Mouse (Mus musculus) embryo, embryonic 10 days (tissue): ENCODE results near the gene Klra8.
"Not testable (repeated sequence)": the region's sequence is repeated elsewhere in the genome, so short reads cannot be mapped to it uniquely, and the experiment has no call there.

Source experiments
- DNase-seq: peaks from one replicate; pipeline ENCODE4 v3.0.0-alpha.2; 2015; ENCODE audit warnings: low spot score

Klra8 gene

DNA sequence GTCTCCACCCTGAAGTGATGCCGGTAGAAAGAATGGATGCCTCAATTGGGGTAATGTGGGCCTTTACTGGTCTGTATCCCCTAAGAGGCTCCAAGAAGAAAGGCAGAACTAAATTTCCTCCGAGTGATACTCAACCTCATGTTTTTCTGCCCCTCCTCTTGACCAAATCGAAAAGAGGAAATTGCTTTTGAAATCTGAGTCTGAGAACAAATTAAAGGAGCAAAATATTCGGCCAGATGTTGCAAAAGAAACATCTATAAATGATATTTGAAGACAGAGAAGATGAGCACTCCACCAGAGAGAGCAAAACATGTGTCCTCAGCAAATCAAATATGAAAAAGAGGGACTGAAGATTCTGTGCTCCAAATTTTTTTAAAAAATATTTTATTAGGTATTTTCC lies at the start of gene Klra8:
Gene Klra8 (minus strand): TSS at position 101 of the 400 bp plus-strand sequence.
- DNase-seq: not testable (repeated sequence)

DNA sequence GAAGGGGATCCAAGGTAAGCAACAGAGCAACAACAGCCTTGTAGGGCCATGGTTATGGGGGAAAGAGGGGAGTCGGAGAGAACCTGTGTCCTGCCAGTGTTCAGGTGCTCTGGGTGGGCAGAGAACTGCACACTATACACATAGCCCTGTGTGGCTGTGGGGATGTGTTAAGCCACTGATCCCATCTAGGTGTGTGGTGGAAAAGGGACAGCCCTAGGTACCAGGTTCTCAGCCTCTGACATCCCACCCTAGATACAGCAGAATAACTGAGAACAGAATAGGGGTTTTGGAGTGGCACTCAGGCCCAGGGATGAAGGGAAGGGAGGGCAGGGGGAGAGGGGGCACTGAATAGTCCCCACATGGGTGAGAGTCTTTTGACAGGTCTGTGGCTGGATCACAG lies 19.2 kb downstream of the Klra8 start:
- DNase-seq: no peak

DNA sequence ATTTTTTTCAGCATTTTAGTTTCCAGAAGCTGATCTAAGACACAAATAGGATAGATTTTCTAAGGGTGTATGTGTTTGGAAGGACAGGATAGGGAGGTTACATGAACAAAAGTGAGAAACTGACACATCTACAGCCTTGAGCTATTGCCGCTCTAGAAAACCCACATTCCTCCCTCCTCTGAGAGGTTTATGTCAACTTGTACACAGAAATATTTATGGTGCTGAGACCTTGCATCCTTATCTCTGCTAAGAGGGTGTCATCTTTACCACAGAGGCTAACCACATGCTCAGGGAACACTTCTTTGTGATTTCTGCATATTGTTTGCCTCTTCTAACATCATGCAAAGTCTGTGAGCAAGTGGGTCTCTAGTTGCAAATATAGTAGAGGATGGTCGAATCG lies 27.0 kb downstream of the Klra8 start:
- not testable (repeated sequence) for DNase-seq

DNA sequence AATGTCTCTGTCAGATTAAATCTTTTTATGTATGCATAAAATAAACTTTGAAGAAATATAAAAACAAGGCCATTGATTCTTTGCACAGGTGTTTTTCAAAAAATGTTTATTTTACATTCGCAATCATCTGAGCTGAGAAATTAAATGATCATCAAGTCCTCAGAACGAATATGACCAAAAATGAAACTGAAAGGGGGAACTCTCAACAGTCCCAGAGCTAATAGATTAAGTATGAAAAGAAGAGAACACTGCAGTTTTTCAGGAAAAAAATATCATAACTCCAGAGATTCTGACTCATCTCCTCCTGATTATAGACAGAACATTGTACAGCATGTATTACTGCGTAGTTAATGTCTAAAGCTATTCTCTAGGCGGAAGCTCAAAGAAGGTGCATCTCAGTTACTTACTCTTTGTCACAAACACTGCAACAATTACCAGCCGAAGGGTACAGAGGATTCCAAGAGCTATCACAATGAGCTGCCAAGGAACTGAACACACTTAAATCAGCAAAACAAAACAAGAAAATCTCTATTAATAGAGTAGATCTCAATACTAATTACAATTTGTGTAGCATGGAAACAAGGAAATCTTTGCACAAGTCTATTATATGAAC lies 37.3 kb downstream of the Klra8 start:
- DNase-seq: no peak

DNA sequence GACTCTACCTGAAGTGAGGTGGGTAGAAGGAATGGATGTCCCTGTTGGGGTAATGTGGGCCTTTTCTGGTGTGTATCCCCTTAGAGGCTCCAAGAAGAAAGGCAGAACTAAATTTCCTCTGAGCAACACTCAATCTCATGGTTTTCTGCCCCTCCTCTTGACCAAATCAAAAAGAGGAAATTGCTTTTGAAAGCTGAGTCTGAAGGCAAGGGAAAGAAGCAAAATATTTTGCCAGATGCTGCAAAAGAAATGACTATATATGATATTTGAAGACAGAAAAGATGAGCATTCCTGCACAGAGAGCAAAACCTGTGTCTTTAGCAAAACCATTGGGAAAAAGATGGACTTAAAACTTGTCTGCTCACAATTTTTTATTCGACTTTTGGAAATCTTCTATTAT lies 62.5 kb downstream of the Klra8 start, which contains the start of gene Klra4:
Gene Klra4 (minus strand): TSS at position 101 of the 400 bp plus-strand sequence.
- not testable (repeated sequence) for DNase-seq
